Mouse (Mus musculus) inflammation-experienced regulatory T-cells, adult 6 months (primary cell): ENCODE data around the gene Rad51d. TPM values are rescaled to one million over a fixed set of nuclear protein-coding genes. Genes with fewer than 3 reads are reported as not detected.

Experiments
- polyA plus RNA-seq, 3 experiments: library from polyadenylated mRNA; unstranded; fragments of 100-300 nt; shearing (Covaris generic); gene quantifications; one replicate each; pipeline ENCODE4 v1.2.1; 2017

The Rad51d gene
- polyA plus RNA-seq, 3 experiments from 2014 or later = 25.9 to 32.4 (median 30.9) TPM

Other genes starting within 250 kb of the Rad51d start
- under 1 TPM in 2 of 3 experiments, not detected in 1; 0.32 to 0.42 TPM for gene Cct6b, start 126.3 kb downstream of the Rad51d start, polyA plus RNA-seq
- 10 to 100 TPM; 28.4 to 41.9 (median 31.8) TPM for gene Zfp830, start 126.3 kb downstream of the Rad51d start, polyA plus RNA-seq
- 10 to 100 TPM; 14.6 to 22.5 (median 21.1) TPM for gene Lig3, start 109.5 kb downstream of the Rad51d start, polyA plus RNA-seq
- gene Rffl, start 19.4 kb downstream of the Rad51d start, polyA plus RNA-seq = 10 to 100 TPM in 1 of 3 experiments, 1 to 10 TPM in 2; 6.0 to 10.1 (median 9.1) TPM
- gene Fndc8, start 1.5 kb upstream of the Rad51d start, polyA plus RNA-seq = not detected
- gene Nle1, start 17.8 kb upstream of the Rad51d start, polyA plus RNA-seq = 10 to 100 TPM; 17.9 to 56.0 (median 48.0) TPM
- under 1 TPM in 1 of 3 experiments, not detected in 2; 0.25 TPM for gene Unc45b, start 19.9 kb upstream of the Rad51d start, polyA plus RNA-seq
- gene Slfn5, start 60.7 kb upstream of the Rad51d start, polyA plus RNA-seq = 10 to 100 TPM; 18.0 to 28.9 (median 27.4) TPM
- gene Slfn9, start 101.2 kb upstream of the Rad51d start, polyA plus RNA-seq = 10 to 100 TPM; 23.0 to 30.8 (median 23.2) TPM
- 10 to 100 TPM; 52.4 to 79.0 (median 67.6) TPM for gene Slfn8, start 130.2 kb upstream of the Rad51d start, polyA plus RNA-seq
- 100 to 1,000 TPM; 817 to 952 (median 818) TPM for gene Slfn2, start 174.5 kb upstream of the Rad51d start, polyA plus RNA-seq
- gene Slfn1, start 226.2 kb upstream of the Rad51d start, polyA plus RNA-seq = 100 to 1,000 TPM; 143 to 239 (median 228) TPM